Mouse (Mus musculus) limb, embryonic 14.5 days (tissue): ENCODE measurements around the gene Gcn1l1. TPM values are rescaled to one million over a fixed set of nuclear protein-coding genes. Genes with fewer than 3 reads are reported as not detected.
A peak's percentile ranks its signal among the peaks of the same experiment; 100 is the strongest.

Experiments
- ATAC-seq: fragments of 200-750 bp; cut with Nextera tagmentation; 2 replicates; pipeline ENCODE4 v1.8.0; 2017; ENCODE audit warnings: low read depth, moderate number of reproducible peaks, moderate TSS enrichment; ENCODE audit not compliant: low FRiP score
- DNase-seq: peaks from one replicate; pipeline ENCODE4 v3.0.0-alpha.2; 2015; ENCODE audit warnings: low spot score
- H3K27ac ChIP-seq: fragments of 300-500 bp; sonication (generic); replicated peaks from 2 replicates; pipeline ENCODE4 v1.5.1; 2014; ENCODE audit warnings: low read depth, mild to moderate bottlenecking, low read length, moderate library complexity, mixed read lengths
- H3K27me3 ChIP-seq: fragments of 300-500 bp; sonication (generic); 2 replicates; pipeline ENCODE4 v1.6.1; 2014; ENCODE audit warnings: low read length, mixed read lengths; ENCODE audit not compliant: control insufficient read depth, insufficient read depth
- H3K36me3 ChIP-seq: fragments of 300-500 bp; sonication (generic); 2 replicates; pipeline ENCODE4 v1.6.1; 2014; ENCODE audit warnings: mild to moderate bottlenecking, low read length, moderate library complexity, mixed read lengths; ENCODE audit not compliant: control insufficient read depth, insufficient read depth
- H3K4me1 ChIP-seq: fragments of 300-500 bp; sonication (generic); 2 replicates; pipeline ENCODE4 v1.6.1; 2014; ENCODE audit warnings: antibody characterized with exemption, low read length, mixed read lengths; ENCODE audit not compliant: control insufficient read depth, insufficient read depth
- H3K4me2 ChIP-seq: fragments of 300-500 bp; sonication (generic); replicated peaks from 2 replicates; pipeline ENCODE4 v1.6.1; 2014; ENCODE audit warnings: low read depth, mild to moderate bottlenecking, low read length, moderate library complexity; ENCODE audit not compliant: severe bottlenecking
- H3K4me3 ChIP-seq: fragments of 300-500 bp; sonication (generic); replicated peaks from 2 replicates; pipeline ENCODE4 v1.5.1; 2014; ENCODE audit warnings: low read length
- H3K9ac ChIP-seq: fragments of 300-500 bp; sonication (generic); 2 replicates; pipeline ENCODE4 v1.6.1; 2014; ENCODE audit warnings: mild to moderate bottlenecking, low read depth, low read length, moderate library complexity; ENCODE audit not compliant: severe bottlenecking
- H3K9me3 ChIP-seq: fragments of 300-500 bp; sonication (generic); 2 replicates; pipeline ENCODE4 v1.6.1; 2016; ENCODE audit warnings: low read length; ENCODE audit not compliant: control insufficient read depth
- POLR2A ChIP-seq: fragments of 200-500 bp; IDR thresholded peaks from 2 replicates; pipeline ENCODE4 v1.8.0; 2012; ENCODE audit warnings: inconsistent platforms, mild to moderate bottlenecking, moderate library complexity, borderline replicate concordance; ENCODE audit not compliant: insufficient read depth, insufficient read length; ENCODE audit errors: extremely low read depth
- whole genome bisulfite sequencing: fragments of 180-500 bp; shearing (Covaris S2); extraction: QIAGEN DNeasy Blood & Tissue Kit; methylation state at CpG from one replicate; pipeline ENCODE4 v1.1.7; 2014; 5-methylcytosine and 5-hydroxymethylcytosine counted together
- polyA plus RNA-seq, 2 experiments: library from polyadenylated mRNA; depleted of rRNA in 1 of 2; stranded (reverse) in 1 of 2; unstranded in 1 of 2; fragments of >200 nt; fragmentation: Nextera tagmentation in 1 of 2; extraction: Ambion mirVana in 1 of 2; gene quantifications; 2 replicates each; pipeline versions ENCODE4 v1.2.1 to v1.2.3; 2012 to 2014

Gene Gcn1l1
- polyA plus RNA-seq, 2 experiments, result 42.8 to 47.0 TPM

DNA sequence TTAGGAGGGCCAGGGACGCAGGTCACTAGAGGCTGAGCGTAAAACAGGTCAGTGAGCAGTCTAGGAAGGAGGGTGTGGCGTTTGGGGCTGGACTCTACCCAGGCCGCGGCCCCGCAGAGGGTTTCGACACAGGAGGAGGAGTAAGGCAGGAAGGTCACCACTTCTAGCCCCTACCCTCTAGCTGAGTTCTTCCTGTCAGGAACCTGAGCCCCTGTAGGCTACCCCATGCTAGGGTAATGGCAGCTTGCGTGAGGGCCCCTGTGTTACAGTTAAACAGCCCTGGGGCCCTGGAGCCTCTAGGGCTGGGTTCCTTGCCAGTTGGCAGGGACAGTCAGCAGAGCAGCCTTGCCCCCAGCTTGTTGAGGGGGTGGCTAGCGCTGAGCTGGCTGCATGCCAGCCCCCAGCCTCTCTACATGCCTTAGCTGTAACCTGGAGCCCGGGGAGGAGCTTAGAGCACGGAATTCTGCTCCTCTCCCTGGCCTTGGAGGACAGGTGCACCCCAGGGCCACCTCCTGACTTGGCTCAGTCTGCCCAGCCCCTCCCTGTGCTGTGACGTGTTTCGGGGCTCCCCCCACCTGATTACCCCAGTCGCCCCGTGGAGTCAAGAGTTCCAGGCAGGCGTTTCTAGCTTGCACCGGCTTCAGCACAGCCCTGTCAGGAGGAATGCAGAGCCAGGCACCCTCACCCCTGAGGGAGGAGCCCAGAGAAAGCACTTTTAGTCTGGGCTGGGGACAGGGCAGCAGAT lies 21.4 kb upstream of the Gcn1l1 start:
- DNase-seq, result peak; percentile 80
- peak overlapping the region; percentile 9; the same call in 1 of the 2 replicates for H3K9ac ChIP-seq
- H3K36me3 ChIP-seq, result peaks cover 46% of the 10 kb centered on the region
- H3K9me3 ChIP-seq, result no peaks in the 10 kb centered on the region
- ATAC-seq, result peak; percentile 35
- H3K27me3 ChIP-seq, result no peaks in the 10 kb centered on the region
- 0 out of 2 replicates have a peak overlapping the region, but pooled peaks have one; percentile 3 for H3K4me2 ChIP-seq
- 36% methylated on average over 17 of the region's 17 CpGs for WGBS
- peaks cover 27% of the 10 kb centered on the region for H3K4me1 ChIP-seq
- TF ChIP-seq POLR2A, result no peak
- H3K27ac ChIP-seq, result peak overlapping the region; percentile 61
- H3K4me3 ChIP-seq, result no peak overlapping the region

DNA sequence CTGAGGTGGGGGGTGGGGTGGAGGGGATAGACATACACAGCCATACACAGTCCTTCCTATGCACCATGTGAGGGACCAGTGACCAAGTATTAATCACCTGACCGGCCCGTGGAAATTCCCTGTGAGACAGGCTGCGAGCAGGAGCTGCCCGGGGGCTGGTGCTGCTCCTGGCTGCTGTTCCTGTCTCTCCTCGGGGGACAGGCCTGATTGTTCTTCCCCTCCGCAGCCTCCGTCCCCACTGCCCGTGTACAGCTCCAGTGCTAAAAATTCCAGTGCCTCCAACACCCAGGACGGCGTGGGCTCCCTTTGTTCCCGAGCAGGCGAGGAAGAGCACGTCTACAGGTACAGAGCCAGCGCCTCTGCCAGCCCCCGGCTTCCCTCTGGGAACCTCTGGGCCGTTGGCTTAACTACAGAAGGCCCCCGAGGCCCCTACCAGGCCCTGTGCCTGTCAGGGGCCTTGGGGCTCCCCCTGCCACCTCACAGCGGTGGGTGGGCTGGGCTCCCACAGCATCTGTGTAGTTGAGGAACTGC lies 20.3 kb upstream of the Gcn1l1 start:
- Histone ChIP-seq H3K27ac (no peak overlapping the region), H3K9ac (0 out of 2 replicates have a peak overlapping the region, but pooled peaks have one; percentile 17), H3K4me1 (peaks cover 27% of the 10 kb centered on the region), H3K4me2 (no peak overlapping the region), H3K4me3 (no peak overlapping the region), H3K9me3 (no peaks in the 10 kb centered on the region), H3K36me3 (peaks cover 57% of the 10 kb centered on the region), H3K27me3 (no peaks in the 10 kb centered on the region)
- DNase-seq, result no peak
- 39% methylated on average over 15 of the region's 18 CpGs for WGBS
- TF ChIP-seq POLR2A, result no peak
- no peak for ATAC-seq

DNA sequence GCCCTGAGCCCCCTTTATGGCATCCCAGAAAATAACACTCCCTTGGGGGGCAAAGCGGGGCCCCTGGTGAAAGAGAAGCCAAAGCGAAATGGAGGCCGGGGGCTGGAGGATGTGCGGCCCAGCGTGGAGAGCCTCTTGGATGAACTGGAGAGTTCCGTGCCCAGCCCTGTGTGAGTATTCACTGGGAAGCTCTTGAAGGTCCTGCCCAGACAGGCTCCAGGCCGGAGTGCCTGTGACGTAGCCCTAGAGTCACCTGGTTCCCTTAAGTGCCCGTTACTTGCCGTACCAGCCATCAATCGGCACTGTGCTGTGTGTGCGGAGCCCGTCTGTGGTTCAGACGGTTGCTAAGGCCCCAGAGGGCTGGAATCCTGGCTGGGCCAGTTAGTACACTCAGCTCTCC lies 19.4 kb upstream of the Gcn1l1 start:
- no peaks in the 10 kb centered on the region for H3K9me3 ChIP-seq
- no peak overlapping the region for H3K4me2 ChIP-seq
- H3K36me3 ChIP-seq, result peaks cover 63% of the 10 kb centered on the region
- TF ChIP-seq POLR2A, result no peak
- H3K4me3 ChIP-seq, result no peak overlapping the region
- H3K4me1 ChIP-seq, result peaks cover 27% of the 10 kb centered on the region
- DNase-seq (no peak), ATAC-seq (no peak)
- H3K9ac ChIP-seq, result no peak overlapping the region
- no peaks in the 10 kb centered on the region for H3K27me3 ChIP-seq
- H3K27ac ChIP-seq, result no peak overlapping the region
- WGBS, result 72% methylated on average over 14 of the region's 14 CpGs

DNA sequence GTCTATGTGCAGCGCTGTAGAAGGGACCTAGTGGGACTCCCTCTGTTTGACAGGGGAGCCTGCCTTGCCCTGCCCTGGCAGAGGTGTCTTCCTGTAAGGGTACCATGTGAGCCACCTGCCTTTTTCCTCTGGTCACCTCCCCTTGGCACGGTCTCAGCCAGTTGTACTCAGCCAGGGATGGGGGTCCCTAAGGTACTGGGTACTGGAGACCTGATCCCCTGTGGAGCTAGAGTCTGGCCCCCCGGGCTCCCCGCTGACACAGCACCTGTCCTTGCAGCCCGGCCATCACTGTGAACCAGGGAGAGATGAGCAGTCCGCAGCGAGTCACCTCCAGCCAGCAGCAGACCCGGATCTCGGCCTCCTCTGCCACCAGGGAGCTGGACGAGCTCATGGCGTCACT lies 18.5 kb upstream of the Gcn1l1 start:
- ATAC-seq (no peak), DNase-seq (no peak)
- no peaks in the 10 kb centered on the region for H3K27me3 ChIP-seq
- no peak overlapping the region for H3K27ac ChIP-seq
- H3K4me1 ChIP-seq, result peaks cover 27% of the 10 kb centered on the region
- no peak overlapping the region for H3K4me2 ChIP-seq
- 74% methylated on average over 11 of the region's 11 CpGs for WGBS
- no peak overlapping the region for H3K9ac ChIP-seq
- no peak for TF ChIP-seq POLR2A
- no peaks in the 10 kb centered on the region for H3K9me3 ChIP-seq
- H3K4me3 ChIP-seq, result no peak overlapping the region
- H3K36me3 ChIP-seq, result peaks cover 72% of the 10 kb centered on the region

DNA sequence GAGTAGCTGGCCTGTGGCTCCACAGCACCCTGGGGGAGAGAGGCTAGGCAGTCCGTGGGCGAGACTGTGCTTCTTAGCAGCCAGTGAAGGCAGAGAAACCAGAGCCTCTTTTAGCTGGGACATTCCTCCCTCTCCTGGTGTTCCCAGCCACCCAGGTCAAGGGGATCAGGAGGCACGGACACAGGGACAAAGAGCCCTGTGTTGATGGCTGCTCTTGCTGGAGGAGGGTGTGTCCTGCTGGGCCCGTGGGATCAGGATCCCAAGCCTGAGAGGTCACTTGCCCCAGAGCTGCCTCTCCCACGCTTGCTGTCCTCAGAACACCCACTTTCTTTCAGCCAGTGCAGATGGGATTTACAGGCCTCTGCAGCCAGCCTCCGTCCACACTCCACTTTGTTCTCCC lies 18.0 kb upstream of the Gcn1l1 start:
- Histone ChIP-seq H3K9ac (no peak overlapping the region), H3K9me3 (no peaks in the 10 kb centered on the region), H3K4me2 (no peak overlapping the region), H3K27ac (no peak overlapping the region), H3K27me3 (no peaks in the 10 kb centered on the region), H3K4me1 (peaks cover 27% of the 10 kb centered on the region), H3K4me3 (no peak overlapping the region), H3K36me3 (peaks cover 77% of the 10 kb centered on the region)
- WGBS, result 67% methylated on average over 6 of the region's 6 CpGs
- ATAC-seq (no peak), DNase-seq (no peak)
- TF ChIP-seq POLR2A, result no peak
